Mouse (Mus musculus) CH12.LX (cell line): Measurements from ENCODE around the gene Carf. TPM values are rescaled to one million over a fixed set of nuclear protein-coding genes. Genes with fewer than 3 reads are reported as not detected.
A peak's percentile ranks its signal among the peaks of the same experiment; 100 is the strongest.

Source experiments
- DNase-seq: peaks from one replicate; pipeline ENCODE4 v3.0.0-alpha.2; 2013; ENCODE audit errors: extremely low read depth
- H3K27ac ChIP-seq: 2 replicates; pipeline ENCODE4 v1.5.1; 2012; ENCODE audit warnings: low read depth, mild to moderate bottlenecking, control low read depth, moderate library complexity; ENCODE audit not compliant: insufficient read depth
- H3K27me3 ChIP-seq: replicated peaks from 2 replicates; pipeline ENCODE3; 2012; ENCODE audit warnings: inconsistent platforms
- H3K36me3 ChIP-seq, 2 experiments: replicated peaks in 1 of 2; 2 replicates each; pipeline versions ENCODE3 to v1.6.1; 2012; ENCODE audit warnings: inconsistent platforms in 1 of 2, low read length in 1 of 2, mild to moderate bottlenecking in 1 of 2, mixed read lengths in 1 of 2, moderate library complexity in 1 of 2; ENCODE audit not compliant: control insufficient read depth in 1 of 2, insufficient read depth in 1 of 2
- H3K4me1 ChIP-seq, 2 experiments: 2 replicates each; pipeline ENCODE4 v1.6.1; 2012; ENCODE audit warnings: inconsistent platforms in 1 of 2, moderate library complexity in 1 of 2; ENCODE audit not compliant: insufficient read depth in 2 of 2, control insufficient read depth in 1 of 2
- H3K4me2 ChIP-seq: 2 replicates; pipeline ENCODE4 v1.6.1; 2012; ENCODE audit warnings: low read depth, mild to moderate bottlenecking, control low read depth; ENCODE audit not compliant: poor library complexity, insufficient read depth, severe bottlenecking
- H3K4me3 ChIP-seq, 3 experiments: fragments of 150-350 bp in 1 of 3; sonication (generic) in 1 of 3; replicated peaks in 1 of 3; 2 replicates each; pipeline versions ENCODE3 to v1.5.1; 2011 to 2012; ENCODE audit warnings: low read depth in 2 of 3, low read length in 2 of 3, mild to moderate bottlenecking in 2 of 3, moderate library complexity in 2 of 3, control low read depth in 1 of 3, improper control_type of control experiment in 1 of 3, inconsistent platforms in 1 of 3, mixed read lengths in 1 of 3; ENCODE audit not compliant: poor library complexity in 1 of 3
- H3K79me2 ChIP-seq: replicated peaks from 2 replicates; pipeline ENCODE4 v1.6.1; 2012; ENCODE audit warnings: mild to moderate bottlenecking, moderate library complexity; ENCODE audit not compliant: control insufficient read depth, poor library complexity, insufficient read depth, severe bottlenecking; ENCODE audit errors: extremely low read depth
- H3K9ac ChIP-seq: 2 replicates; pipeline ENCODE4 v1.6.1; 2012; ENCODE audit warnings: low read depth, mild to moderate bottlenecking, control low read depth, moderate library complexity; ENCODE audit not compliant: insufficient read depth
- H3K9me3 ChIP-seq: replicated peaks from 2 replicates; pipeline ENCODE3; 2012; ENCODE audit warnings: low read length, inconsistent platforms, mixed read lengths
- CHD1 ChIP-seq: IDR thresholded peaks from 2 replicates; pipeline ENCODE4 v1.6.1; 2012; ENCODE audit warnings: low read depth, low read length, improper control_type of control experiment, inconsistent platforms
- CHD2 ChIP-seq: IDR thresholded peaks from 2 replicates; pipeline ENCODE4 v1.6.1; 2011; ENCODE audit warnings: low read length, improper control_type of control experiment
- CTCF ChIP-seq, 2 experiments: IDR thresholded peaks in 1 of 2; conservative IDR thresholded peaks in 1 of 2; 2 replicates each; pipeline ENCODE4 v1.5.1; 2011 to 2012; ENCODE audit warnings: low read depth in 2 of 2, low read length in 2 of 2, improper control_type of control experiment in 1 of 2, inconsistent platforms in 1 of 2, mild to moderate bottlenecking in 1 of 2, moderate library complexity in 1 of 2
- ELF1 ChIP-seq: IDR thresholded peaks from 2 replicates; pipeline ENCODE4 v1.6.1; 2014; ENCODE audit warnings: low read depth, mild to moderate bottlenecking, inconsistent platforms, low read length, improper control_type of control experiment
- EP300 ChIP-seq: IDR thresholded peaks from 2 replicates; pipeline ENCODE4 v1.6.1; 2011; ENCODE audit warnings: low read length, improper control_type of control experiment
- ETS1 ChIP-seq: conservative IDR thresholded peaks from 2 replicates; pipeline ENCODE4 v1.6.1; 2012; ENCODE audit warnings: low read depth, mild to moderate bottlenecking, inconsistent platforms, low read length, improper control_type of control experiment, moderate library complexity
- HCFC1 ChIP-seq: IDR thresholded peaks from 2 replicates; pipeline ENCODE4 v1.6.1; 2012; ENCODE audit warnings: low read depth, mild to moderate bottlenecking, inconsistent platforms, low read length, improper control_type of control experiment
- IRF4 ChIP-seq: IDR thresholded peaks from 2 replicates; pipeline ENCODE4 v1.6.1; 2014; ENCODE audit warnings: low read depth, mild to moderate bottlenecking, inconsistent platforms, low read length, improper control_type of control experiment
- JUND ChIP-seq: conservative IDR thresholded peaks from 2 replicates; pipeline ENCODE4 v1.6.1; 2011; ENCODE audit warnings: low read depth, low read length, improper control_type of control experiment
- MAFK ChIP-seq: IDR thresholded peaks from 2 replicates; pipeline ENCODE4 v1.6.1; 2011; ENCODE audit warnings: low read length, improper control_type of control experiment; ENCODE audit not compliant: insufficient replicate concordance
- MAX ChIP-seq: IDR thresholded peaks from 2 replicates; pipeline ENCODE4 v1.6.1; 2011; ENCODE audit warnings: low read length, improper control_type of control experiment
- MYC ChIP-seq: IDR thresholded peaks from 2 replicates; pipeline ENCODE4 v1.6.1; 2011; ENCODE audit warnings: low read depth, mild to moderate bottlenecking, improper control_type of control experiment, low read length
- NELFE ChIP-seq: IDR thresholded peaks from 2 replicates; pipeline ENCODE4 v1.6.1; 2011; ENCODE audit warnings: low read depth, low read length, improper control_type of control experiment
- PAX5 ChIP-seq: IDR thresholded peaks from 2 replicates; pipeline ENCODE4 v1.6.1; 2012; ENCODE audit warnings: low read length, inconsistent platforms, mixed read lengths
- POLR2A ChIP-seq: IDR thresholded peaks from 2 replicates; pipeline ENCODE4 v1.6.1; 2011; ENCODE audit warnings: low read depth, mild to moderate bottlenecking, improper control_type of control experiment, low read length
- RAD21 ChIP-seq: IDR thresholded peaks from 2 replicates; pipeline ENCODE4 v1.6.1; 2011; ENCODE audit warnings: low read depth, mild to moderate bottlenecking, low read length, improper control_type of control experiment, moderate library complexity
- RCOR1 ChIP-seq: conservative IDR thresholded peaks from 2 replicates; pipeline ENCODE4 v1.6.1; 2012; ENCODE audit warnings: low read depth, mild to moderate bottlenecking, inconsistent platforms, low read length, improper control_type of control experiment
- SMC3 ChIP-seq: IDR thresholded peaks from 2 replicates; pipeline ENCODE4 v1.6.1; 2011; ENCODE audit warnings: low read depth, low read length, improper control_type of control experiment
- TCF12 ChIP-seq: IDR thresholded peaks from 2 replicates; pipeline ENCODE4 v1.6.1; 2014; ENCODE audit warnings: low read depth, mild to moderate bottlenecking, inconsistent platforms, low read length, improper control_type of control experiment
- USF1 ChIP-seq: IDR thresholded peaks from 2 replicates; pipeline ENCODE4 v1.6.1; 2014; ENCODE audit warnings: low read depth, mild to moderate bottlenecking, inconsistent platforms, low read length, improper control_type of control experiment
- ZKSCAN1 ChIP-seq: IDR thresholded peaks from 2 replicates; pipeline ENCODE4 v1.6.1; 2012; ENCODE audit warnings: low read depth, inconsistent platforms, low read length, improper control_type of control experiment, borderline replicate concordance
- dilution Hi-C: fragments of 300-500 bp; cut with MboI; formaldehyde crosslinking; loops from 2 replicates; pipeline ENCODE4 v1.14.3; 2020; ENCODE audit warnings: low sequenced_read_pairs; ENCODE audit not compliant: extremely low pct_unique_long_range_greater_than_20kb, extremely low pct_ligation_motif_present
- in situ Hi-C: fragments of 300-500 bp; cut with MboI; formaldehyde crosslinking; loops from 3 replicates; pipeline ENCODE4 v1.14.3; 2019; ENCODE audit warnings: low sequenced_read_pairs, low pct_ligation_motif_present, low pct_unique_long_range_greater_than_20kb, mixed read lengths
- polyA plus RNA-seq: library from polyadenylated mRNA; unstranded; fragments of >175 nt; gene quantifications from 2 replicates; pipeline ENCODE4 v1.2.1, GENCODE M21; 2012; ENCODE audit warnings: low read depth; ENCODE audit not compliant: insufficient read length
- total RNA-seq, 2 experiments: library from RNA; depleted of rRNA; stranded (reverse); fragments of 300-350 nt in 1 of 2; fragments of >200 nt in 1 of 2; gene quantifications; 2 replicates each; pipeline ENCODE4 v1.2.3; 2012 to 2014

Carf gene
- total and polyA plus RNA-seq, 3 experiments: 3.0 to 3.3 (median 3.2) TPM

DNA sequence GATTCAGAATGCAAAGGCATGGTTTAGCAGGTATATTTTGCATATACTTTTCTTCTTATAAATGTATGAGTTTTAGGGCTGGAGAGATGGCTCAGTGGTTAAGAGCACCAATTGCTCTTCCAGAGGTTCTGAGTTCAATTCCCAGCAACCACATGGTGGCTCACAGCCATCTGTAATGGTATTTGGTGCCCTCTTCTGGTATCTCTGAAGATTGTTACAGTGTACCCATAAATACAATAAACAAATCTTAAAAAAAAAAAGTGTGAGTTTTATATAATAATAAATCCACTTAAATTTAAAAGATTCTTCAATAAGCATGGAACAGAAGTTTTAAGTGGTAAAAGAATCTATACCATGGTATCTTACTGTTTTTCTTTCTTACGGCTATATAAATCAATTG, 6.5 kb downstream of the Carf start:
- dilution Hi-C loops: no loop called here
- in situ Hi-C loops: no loop called here

DNA sequence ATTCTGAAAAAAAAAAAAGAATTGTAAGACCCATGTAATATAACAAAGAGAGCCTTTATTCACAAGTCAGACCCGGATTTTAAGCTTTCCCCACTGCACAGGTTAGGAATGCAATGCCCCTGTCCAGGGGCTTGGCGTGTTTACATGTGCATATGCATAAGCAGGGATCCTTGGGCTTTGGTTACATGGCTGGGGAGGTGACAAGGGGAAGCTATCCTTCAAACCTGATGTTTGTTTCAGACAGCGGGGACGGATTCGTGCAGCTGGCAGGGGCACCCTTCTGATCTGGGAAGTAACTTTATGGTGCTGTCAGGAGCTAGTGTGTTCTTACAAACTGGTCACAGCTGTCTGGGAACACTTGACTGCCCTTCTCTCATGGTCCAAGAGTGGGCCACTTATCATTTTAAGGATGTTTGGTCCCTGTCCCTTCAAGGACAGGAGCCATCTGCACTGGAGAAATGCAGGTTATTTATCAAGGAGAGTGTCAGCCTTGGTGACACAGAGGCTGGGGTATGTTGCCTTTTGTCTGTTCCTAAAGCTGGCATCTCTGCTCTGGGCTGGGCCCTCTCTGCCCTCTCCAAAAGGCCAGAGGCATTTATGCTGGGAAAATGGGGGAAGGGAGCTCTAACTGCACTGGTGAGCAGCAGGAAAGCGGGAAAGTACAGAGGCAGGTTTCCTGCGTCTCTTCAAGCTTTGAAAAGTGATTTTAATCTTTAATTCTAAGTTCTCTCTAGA, 19.8 kb downstream of the Carf start:
- H3K9me3 ChIP-seq: no peaks in the 10 kb centered on the region
- H3K9ac ChIP-seq: no peak overlapping the region
- no peak for TF ChIP-seq IRF4
- TF ChIP-seq ZKSCAN1: no peak
- TF ChIP-seq TCF12: no peak
- no peak for TF ChIP-seq ELF1
- TF ChIP-seq NELFE: no peak
- no peak for TF ChIP-seq CHD1
- TF ChIP-seq MAFK: no peak
- no peak for TF ChIP-seq CHD2
- no peak for TF ChIP-seq RCOR1
- TF ChIP-seq PAX5: no peak
- TF ChIP-seq MYC: no peak
- TF ChIP-seq CTCF (conservative IDR thresholded peaks at IDR 0.05 in 1 of 2, IDR thresholded peaks at IDR 0.05 in 1 of 2; ENCODE audit: low read depth in 2 of 2, low read length in 2 of 2): no peak
- TF ChIP-seq POLR2A: no peak
- TF ChIP-seq MAX: no peak
- H3K27ac ChIP-seq: no peak overlapping the region
- H3K27me3 ChIP-seq: no peaks in the 10 kb centered on the region
- in situ Hi-C loops: no loop called here
- H3K4me2 ChIP-seq: no peak overlapping the region
- no peaks in the 10 kb centered on the region for H3K79me2 ChIP-seq
- DNase-seq: no peak
- H3K4me1 ChIP-seq: no peaks in the 10 kb centered on the region
- dilution Hi-C loops: no loop called here
- H3K4me3 ChIP-seq: no peak overlapping the region
- peaks cover 2 to 3% of the 10 kb centered on the region in 2 experiments for H3K36me3 ChIP-seq

More for the DNA sequence above, 6.5 kb downstream of the Carf start:
- H3K4me3 ChIP-seq: no peak overlapping the region
- no peaks in the 10 kb centered on the region for H3K4me1 ChIP-seq
- TF ChIP-seq CTCF (conservative IDR thresholded peaks at IDR 0.05 in 1 of 2, IDR thresholded peaks at IDR 0.05 in 1 of 2; ENCODE audit: low read depth in 2 of 2, low read length in 2 of 2) (peak in 1 of 2 experiments; percentile 54; a peak in 2 of 4 replicates), ETS1 (no peak), JUND (no peak), HCFC1 (no peak), SMC3 (no peak), EP300 (no peak), USF1 (no peak), RAD21 (peak; percentile 21), MAX (no peak), PAX5 (no peak), POLR2A (no peak), MYC (0 out of 2 replicates have a peak, but pooled peaks have one; percentile 48)
- H3K79me2 ChIP-seq: no peaks in the 10 kb centered on the region
- H3K9ac ChIP-seq: no peak overlapping the region
- no peaks in the 10 kb centered on the region for H3K27me3 ChIP-seq
- H3K36me3 ChIP-seq: peaks cover 2 to 13% of the 10 kb centered on the region in 2 experiments
- H3K4me2 ChIP-seq: no peak overlapping the region
- no peak for DNase-seq
- no peaks in the 10 kb centered on the region for H3K9me3 ChIP-seq
- H3K27ac ChIP-seq: no peak overlapping the region
